Mouse (Mus musculus) CH12.LX (cell line): ENCODE data around the gene Btg1-ps2. TPM values are rescaled to one million over a fixed set of nuclear protein-coding genes. Genes with fewer than 3 reads are reported as not detected.

Experiments
- DNase-seq: peaks from one replicate; pipeline ENCODE4 v3.0.0-alpha.2; 2013; ENCODE audit errors: extremely low read depth
- H3K27ac ChIP-seq: 2 replicates; pipeline ENCODE4 v1.5.1; 2012; ENCODE audit warnings: low read depth, mild to moderate bottlenecking, control low read depth, moderate library complexity; ENCODE audit not compliant: insufficient read depth
- H3K27me3 ChIP-seq: replicated peaks from 2 replicates; pipeline ENCODE3; 2012; ENCODE audit warnings: inconsistent platforms
- H3K36me3 ChIP-seq, 2 experiments: replicated peaks in 1 of 2; 2 replicates each; pipeline versions ENCODE3 to v1.6.1; 2012; ENCODE audit warnings: inconsistent platforms in 1 of 2, low read length in 1 of 2, mild to moderate bottlenecking in 1 of 2, mixed read lengths in 1 of 2, moderate library complexity in 1 of 2; ENCODE audit not compliant: control insufficient read depth in 1 of 2, insufficient read depth in 1 of 2
- H3K4me1 ChIP-seq, 2 experiments: 2 replicates each; pipeline ENCODE4 v1.6.1; 2012; ENCODE audit warnings: inconsistent platforms in 1 of 2, moderate library complexity in 1 of 2; ENCODE audit not compliant: insufficient read depth in 2 of 2, control insufficient read depth in 1 of 2
- H3K4me2 ChIP-seq: 2 replicates; pipeline ENCODE4 v1.6.1; 2012; ENCODE audit warnings: low read depth, mild to moderate bottlenecking, control low read depth; ENCODE audit not compliant: poor library complexity, insufficient read depth, severe bottlenecking
- H3K4me3 ChIP-seq, 3 experiments: fragments of 150-350 bp in 1 of 3; sonication (generic) in 1 of 3; replicated peaks in 1 of 3; 2 replicates each; pipeline versions ENCODE3 to v1.5.1; 2011 to 2012; ENCODE audit warnings: low read depth in 2 of 3, low read length in 2 of 3, mild to moderate bottlenecking in 2 of 3, moderate library complexity in 2 of 3, control low read depth in 1 of 3, improper control_type of control experiment in 1 of 3, inconsistent platforms in 1 of 3, mixed read lengths in 1 of 3; ENCODE audit not compliant: poor library complexity in 1 of 3
- H3K79me2 ChIP-seq: replicated peaks from 2 replicates; pipeline ENCODE4 v1.6.1; 2012; ENCODE audit warnings: mild to moderate bottlenecking, moderate library complexity; ENCODE audit not compliant: control insufficient read depth, poor library complexity, insufficient read depth, severe bottlenecking; ENCODE audit errors: extremely low read depth
- H3K9ac ChIP-seq: 2 replicates; pipeline ENCODE4 v1.6.1; 2012; ENCODE audit warnings: low read depth, mild to moderate bottlenecking, control low read depth, moderate library complexity; ENCODE audit not compliant: insufficient read depth
- H3K9me3 ChIP-seq: replicated peaks from 2 replicates; pipeline ENCODE3; 2012; ENCODE audit warnings: low read length, inconsistent platforms, mixed read lengths
- CHD1 ChIP-seq: IDR thresholded peaks from 2 replicates; pipeline ENCODE4 v1.6.1; 2012; ENCODE audit warnings: low read depth, low read length, improper control_type of control experiment, inconsistent platforms
- JUND ChIP-seq: conservative IDR thresholded peaks from 2 replicates; pipeline ENCODE4 v1.6.1; 2011; ENCODE audit warnings: low read depth, low read length, improper control_type of control experiment
- KAT2A ChIP-seq: IDR thresholded peaks from 2 replicates; pipeline ENCODE4 v1.6.1; 2012; ENCODE audit warnings: low read length, improper control_type of control experiment, inconsistent platforms; ENCODE audit not compliant: insufficient replicate concordance
- MAFK ChIP-seq: IDR thresholded peaks from 2 replicates; pipeline ENCODE4 v1.6.1; 2011; ENCODE audit warnings: low read length, improper control_type of control experiment; ENCODE audit not compliant: insufficient replicate concordance
- MAX ChIP-seq: IDR thresholded peaks from 2 replicates; pipeline ENCODE4 v1.6.1; 2011; ENCODE audit warnings: low read length, improper control_type of control experiment
- MXI1 ChIP-seq: IDR thresholded peaks from 2 replicates; pipeline ENCODE4 v1.6.1; 2011; ENCODE audit warnings: mild to moderate bottlenecking, low read depth, low read length, improper control_type of control experiment
- PAX5 ChIP-seq: IDR thresholded peaks from 2 replicates; pipeline ENCODE4 v1.6.1; 2012; ENCODE audit warnings: low read length, inconsistent platforms, mixed read lengths
- POLR2A ChIP-seq: IDR thresholded peaks from 2 replicates; pipeline ENCODE4 v1.6.1; 2011; ENCODE audit warnings: low read depth, mild to moderate bottlenecking, improper control_type of control experiment, low read length
- TCF12 ChIP-seq: IDR thresholded peaks from 2 replicates; pipeline ENCODE4 v1.6.1; 2014; ENCODE audit warnings: low read depth, mild to moderate bottlenecking, inconsistent platforms, low read length, improper control_type of control experiment
- UBTF ChIP-seq: IDR thresholded peaks from 2 replicates; pipeline ENCODE4 v1.6.1; 2012; ENCODE audit warnings: low read depth, mild to moderate bottlenecking, inconsistent platforms, low read length, improper control_type of control experiment, moderate library complexity
- USF1 ChIP-seq: IDR thresholded peaks from 2 replicates; pipeline ENCODE4 v1.6.1; 2014; ENCODE audit warnings: low read depth, mild to moderate bottlenecking, inconsistent platforms, low read length, improper control_type of control experiment
- USF2 ChIP-seq: conservative IDR thresholded peaks from 2 replicates; pipeline ENCODE4 v1.6.1; 2011; ENCODE audit warnings: low read depth, low read length, improper control_type of control experiment
- ZKSCAN1 ChIP-seq: IDR thresholded peaks from 2 replicates; pipeline ENCODE4 v1.6.1; 2012; ENCODE audit warnings: low read depth, inconsistent platforms, low read length, improper control_type of control experiment, borderline replicate concordance
- ZNF384 ChIP-seq: IDR thresholded peaks from 2 replicates; pipeline ENCODE4 v1.6.1; 2012; ENCODE audit warnings: low read depth, low read length, improper control_type of control experiment, inconsistent platforms
- dilution Hi-C: fragments of 300-500 bp; cut with MboI; formaldehyde crosslinking; loops from 2 replicates; pipeline ENCODE4 v1.14.3; 2020; ENCODE audit warnings: low sequenced_read_pairs; ENCODE audit not compliant: extremely low pct_unique_long_range_greater_than_20kb, extremely low pct_ligation_motif_present
- in situ Hi-C: fragments of 300-500 bp; cut with MboI; formaldehyde crosslinking; loops from 3 replicates; pipeline ENCODE4 v1.14.3; 2019; ENCODE audit warnings: low sequenced_read_pairs, low pct_ligation_motif_present, low pct_unique_long_range_greater_than_20kb, mixed read lengths
- polyA plus RNA-seq: library from polyadenylated mRNA; unstranded; fragments of >175 nt; gene quantifications from 2 replicates; pipeline ENCODE4 v1.2.1, GENCODE M21; 2012; ENCODE audit warnings: low read depth; ENCODE audit not compliant: insufficient read length
- total RNA-seq, 2 experiments: library from RNA; depleted of rRNA; stranded (reverse); fragments of 300-350 nt in 1 of 2; fragments of >200 nt in 1 of 2; gene quantifications; 2 replicates each; pipeline ENCODE4 v1.2.3; 2012 to 2014

Btg1-ps2 gene
- total and polyA plus RNA-seq, 3 experiments = not detected

- in situ Hi-C loops = no loop called here
- Histone ChIP-seq H3K27ac (no peak overlapping the region), H3K4me1 (no peaks in the 10 kb centered on the region), H3K36me3 (no peaks in the 10 kb centered on the region), H3K27me3 (no peaks in the 10 kb centered on the region), H3K9me3 (no peaks in the 10 kb centered on the region), H3K4me2 (no peak overlapping the region), H3K79me2 (no peaks in the 10 kb centered on the region), H3K4me3 (no peak overlapping the region), H3K9ac (no peak overlapping the region)
- DNase-seq = no peak
- TF ChIP-seq ZNF384 (no peak), MXI1 (no peak), TCF12 (no peak), JUND (no peak), MAX (no peak), KAT2A (no peak), CHD1 (no peak), POLR2A (no peak), PAX5 (no peak), USF2 (no peak), ZKSCAN1 (no peak), UBTF (no peak), MAFK (no peak), USF1 (no peak)
- dilution Hi-C loops = no loop called here
Measured at GRCm38 (mm10) chrX:38008756-38009155, 34.2 kb downstream of the Btg1-ps2 start.

Other genes starting within 250 kb of the Btg1-ps2 start
- gene Rhox5, start 238.3 kb downstream of the Btg1-ps2 start, total RNA-seq (2012; rRNA removed) = 771 and 814 TPM in 2 replicates
- gene Rhox5, start 238.3 kb downstream of the Btg1-ps2 start, total RNA-seq (2014; rRNA removed) = 67.3 and 73.6 TPM in 2 replicates
- 164 and 235 TPM in 2 replicates for gene Rhox5, start 238.3 kb downstream of the Btg1-ps2 start, polyA plus RNA-seq
- not detected in 2 replicates for gene Rhox6, start 216.2 kb downstream of the Btg1-ps2 start, total RNA-seq (2012; rRNA removed)
- not detected in 2 replicates for gene Rhox6, start 216.2 kb downstream of the Btg1-ps2 start, total RNA-seq (2014; rRNA removed)
- gene Rhox6, start 216.2 kb downstream of the Btg1-ps2 start, polyA plus RNA-seq = not detected in 2 replicates
- not detected in 2 replicates for gene Rhox7a, start 211.4 kb downstream of the Btg1-ps2 start, total RNA-seq (2012; rRNA removed)
- not detected in 2 replicates for gene Rhox7a, start 211.4 kb downstream of the Btg1-ps2 start, total RNA-seq (2014; rRNA removed)
- gene Rhox7a, start 211.4 kb downstream of the Btg1-ps2 start, polyA plus RNA-seq = not detected in 2 replicates
- not detected in 2 replicates for gene Rhox8, start 164.2 kb downstream of the Btg1-ps2 start, total RNA-seq (2012; rRNA removed)
- gene Rhox8, start 164.2 kb downstream of the Btg1-ps2 start, total RNA-seq (2014; rRNA removed) = not detected in 2 replicates
- gene Rhox8, start 164.2 kb downstream of the Btg1-ps2 start, polyA plus RNA-seq = 0.31 TPM in 1 of 2 replicates, not detected in the other
- not detected in 2 replicates for gene Rhox7b, start 145.9 kb downstream of the Btg1-ps2 start, total RNA-seq (2012; rRNA removed)
- gene Rhox7b, start 145.9 kb downstream of the Btg1-ps2 start, total RNA-seq (2014; rRNA removed) = not detected in 2 replicates
- gene Rhox7b, start 145.9 kb downstream of the Btg1-ps2 start, polyA plus RNA-seq = not detected in 2 replicates
- not detected in 2 replicates for gene Rhox9, start 141.3 kb downstream of the Btg1-ps2 start, total RNA-seq (2012; rRNA removed)
- gene Rhox9, start 141.3 kb downstream of the Btg1-ps2 start, total RNA-seq (2014; rRNA removed) = not detected in 2 replicates
- gene Rhox9, start 141.3 kb downstream of the Btg1-ps2 start, polyA plus RNA-seq = not detected in 2 replicates
- not detected in 2 replicates for gene Btg1-ps1, start 24.3 kb downstream of the Btg1-ps2 start, total RNA-seq (2012; rRNA removed)
- not detected in 2 replicates for gene Btg1-ps1, start 24.3 kb downstream of the Btg1-ps2 start, total RNA-seq (2014; rRNA removed)
- gene Btg1-ps1, start 24.3 kb downstream of the Btg1-ps2 start, polyA plus RNA-seq = not detected in 2 replicates
- not detected in 2 replicates for gene Rhox10, start 23.4 kb upstream of the Btg1-ps2 start, total RNA-seq (2012; rRNA removed)
- gene Rhox10, start 23.4 kb upstream of the Btg1-ps2 start, total RNA-seq (2014; rRNA removed) = not detected in 2 replicates
- not detected in 2 replicates for gene Rhox10, start 23.4 kb upstream of the Btg1-ps2 start, polyA plus RNA-seq
- gene Rhox11, start 42.0 kb upstream of the Btg1-ps2 start, total RNA-seq (2012; rRNA removed) = not detected in 2 replicates
- not detected in 2 replicates for gene Rhox11, start 42.0 kb upstream of the Btg1-ps2 start, total RNA-seq (2014; rRNA removed)
- gene Rhox11, start 42.0 kb upstream of the Btg1-ps2 start, polyA plus RNA-seq = not detected in 2 replicates
- not detected in 2 replicates for gene Rhox12, start 67.8 kb upstream of the Btg1-ps2 start, total RNA-seq (2012; rRNA removed)
- not detected in 2 replicates for gene Rhox12, start 67.8 kb upstream of the Btg1-ps2 start, total RNA-seq (2014; rRNA removed)
- not detected in 2 replicates for gene Rhox12, start 67.8 kb upstream of the Btg1-ps2 start, polyA plus RNA-seq
- gene Rhox13, start 78.1 kb upstream of the Btg1-ps2 start, total RNA-seq (2012; rRNA removed) = 223 and 280 TPM in 2 replicates
- gene Rhox13, start 78.1 kb upstream of the Btg1-ps2 start, total RNA-seq (2014; rRNA removed) = 2.1 and 2.6 TPM in 2 replicates
- gene Rhox13, start 78.1 kb upstream of the Btg1-ps2 start, polyA plus RNA-seq = 12.9 and 14.2 TPM in 2 replicates
- 14.0 and 15.4 TPM in 2 replicates for gene Zbtb33, start 146.7 kb upstream of the Btg1-ps2 start, total RNA-seq (2012; rRNA removed)
- gene Zbtb33, start 146.7 kb upstream of the Btg1-ps2 start, total RNA-seq (2014; rRNA removed) = 25.0 and 26.4 TPM in 2 replicates
- 10.0 and 10.7 TPM in 2 replicates for gene Zbtb33, start 146.7 kb upstream of the Btg1-ps2 start, polyA plus RNA-seq
- gene Tmem255a, start 209.3 kb upstream of the Btg1-ps2 start, total RNA-seq (2012; rRNA removed) = 0.29 and 0.30 TPM in 2 replicates
- 0.63 and 0.68 TPM in 2 replicates for gene Tmem255a, start 209.3 kb upstream of the Btg1-ps2 start, total RNA-seq (2014; rRNA removed)
- gene Tmem255a, start 209.3 kb upstream of the Btg1-ps2 start, polyA plus RNA-seq = 1.4 TPM in 2 replicates